Mouse (Mus musculus) cerebellum, adult 9-11 months (tissue): Measurements from ENCODE around the gene Mb.

Source experiments
- DNase-seq: peaks from one replicate; pipeline ENCODE4 v3.0.0; 2022

The Mb gene

DNA sequence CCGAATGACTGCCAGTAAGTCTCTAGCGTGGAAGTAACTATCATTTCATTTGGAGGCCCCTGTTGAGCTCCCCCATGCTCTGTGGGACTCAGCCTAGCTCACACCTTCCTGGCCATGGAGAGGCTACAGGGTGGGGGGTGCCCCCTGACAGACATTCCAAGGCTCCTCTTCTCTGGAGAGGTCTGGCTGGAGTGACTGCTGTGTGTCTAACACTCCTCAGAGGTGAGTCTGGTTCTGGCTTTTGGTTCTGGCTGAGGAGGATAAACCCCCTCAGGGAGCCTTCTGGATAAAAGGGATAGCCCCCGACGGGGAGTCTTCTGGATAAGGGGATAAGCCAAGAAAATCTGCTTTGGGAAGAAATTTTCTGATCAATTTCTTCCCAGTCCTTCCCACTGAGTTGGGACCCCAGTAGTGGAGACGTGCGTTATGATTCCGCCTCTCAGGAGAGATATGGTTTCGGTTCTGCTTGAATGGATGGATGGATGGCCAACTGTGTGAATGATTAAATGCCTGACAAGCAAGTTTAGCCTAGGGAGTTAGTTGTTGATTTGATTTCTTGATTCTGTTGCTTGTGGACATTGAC is 77.1 kb downstream of the Mb start:
- no peak for DNase-seq

DNA sequence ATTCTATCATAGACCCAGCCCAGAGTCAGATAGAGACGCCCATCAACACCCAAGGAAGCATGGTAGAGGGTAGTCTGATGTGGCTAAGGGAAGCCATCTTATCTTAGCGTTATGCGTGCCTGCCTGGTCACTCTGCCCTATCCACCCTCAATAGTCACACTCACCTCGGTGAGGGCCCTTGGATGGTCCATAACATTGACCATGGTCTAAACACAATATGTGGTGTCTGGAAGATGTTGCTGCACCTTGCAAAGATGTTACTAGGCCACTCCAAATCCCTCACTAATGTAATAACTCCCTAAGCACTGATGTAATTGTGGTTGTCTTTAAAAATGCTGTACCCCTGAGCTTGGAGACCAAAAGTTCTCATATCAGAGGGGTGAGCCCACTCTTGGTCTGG is 77.8 kb downstream of the Mb start:
- DNase-seq: no peak
